Mouse (Mus musculus) small intestine, adult 2 months (tissue): ENCODE measurements at regions not wholly inside any gene's neighbourhood (a gene's known extent, or its start where the extent isn't known, plus 50 kb on each side); places are given as distances from the start of the nearest gene placed in this dataset.

Source experiments
- H3K27ac ChIP-seq: fragments of 200-500 bp; 2 replicates; pipeline ENCODE4 v1.5.1; 2012; ENCODE audit warnings: low read depth, low read length, control low read depth, inconsistent platforms; ENCODE audit not compliant: insufficient read depth
- H3K27me3 ChIP-seq: fragments of 200-500 bp; 2 replicates; pipeline ENCODE4 v1.6.1; 2012; ENCODE audit warnings: mild to moderate bottlenecking, moderate library complexity, low read length, inconsistent platforms; ENCODE audit not compliant: control insufficient read depth, insufficient read depth
- H3K36me3 ChIP-seq: fragments of 200-500 bp; 2 replicates; pipeline ENCODE4 v1.6.1; 2012; ENCODE audit warnings: mild to moderate bottlenecking, low read length, control low read depth, inconsistent platforms; ENCODE audit not compliant: control insufficient read depth, insufficient read depth
- H3K4me1 ChIP-seq: fragments of 200-500 bp; 2 replicates; pipeline ENCODE4 v1.6.1; 2012; ENCODE audit warnings: low read length, inconsistent platforms, mixed read lengths; ENCODE audit not compliant: control insufficient read depth, insufficient read depth, insufficient read length
- H3K4me3 ChIP-seq: fragments of 200-500 bp; 2 replicates; pipeline ENCODE4 v1.5.1; 2012; ENCODE audit warnings: low read depth, mild to moderate bottlenecking, control low read depth, inconsistent platforms, low read length, moderate library complexity
- CTCF ChIP-seq: fragments of 200-500 bp; IDR thresholded peaks from 2 replicates; pipeline ENCODE4 v1.5.1; 2012; ENCODE audit warnings: low read depth, mild to moderate bottlenecking, control low read depth, inconsistent platforms, low read length, moderate library complexity, mixed read lengths; ENCODE audit not compliant: insufficient replicate concordance, insufficient read length; ENCODE audit errors: extremely low read depth
- POLR2A ChIP-seq: fragments of 200-500 bp; IDR thresholded peaks from 2 replicates; pipeline ENCODE4 v1.6.1; 2012; ENCODE audit warnings: low read depth, mild to moderate bottlenecking, control low read depth, inconsistent platforms, low read length, moderate library complexity
- WGBS: fragments of 180-500 bp; shearing (Covaris S2); methylation state at CpG from one replicate; pipeline ENCODE4 v1.1.7; 2018; 5-methylcytosine and 5-hydroxymethylcytosine counted together

DNA sequence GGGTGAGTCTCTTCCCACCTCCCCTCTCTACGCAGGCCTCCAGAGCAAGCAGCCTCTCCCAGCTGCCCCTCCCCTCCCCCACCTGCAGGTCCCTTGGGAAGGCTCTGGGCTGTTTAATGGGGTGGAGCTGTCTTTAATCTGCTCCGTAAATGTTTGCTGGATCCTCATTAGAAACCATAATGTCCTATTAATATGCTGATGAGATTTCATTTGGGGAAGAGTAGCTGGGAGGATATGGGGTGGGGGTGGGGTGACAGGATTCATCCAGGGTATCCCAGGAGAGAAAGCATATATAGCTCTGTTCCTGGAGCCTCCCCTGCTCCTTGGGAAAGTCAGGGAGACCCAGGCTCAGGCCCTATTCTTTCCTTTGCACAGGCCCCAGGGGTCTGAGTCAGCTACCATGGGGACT lies 137.2 kb upstream of the Pja1 start:
- Histone ChIP-seq H3K36me3 (no peaks in the 10 kb centered on the region), H3K27me3 (no peaks in the 10 kb centered on the region), H3K4me3 (no peak overlapping the region), H3K4me1 (peaks cover 8% of the 10 kb centered on the region; the same call in 1 of the 2 replicates), H3K27ac (no peak overlapping the region)
- TF ChIP-seq POLR2A (no peak), CTCF (no peak)
- 74% methylated on average over 2 of the region's 2 CpGs for WGBS

- 36% methylated on average over 10 of the region's 10 CpGs for WGBS
- Histone ChIP-seq H3K4me1 (peaks cover 8% of the 10 kb centered on the region; the same call in 1 of the 2 replicates), H3K27me3 (no peaks in the 10 kb centered on the region), H3K27ac (no peak overlapping the region), H3K36me3 (no peaks in the 10 kb centered on the region), H3K4me3 (no peak overlapping the region)
- no peak for TF ChIP-seq CTCF
- no peak for TF ChIP-seq POLR2A
These were observed 134.2 kb upstream of the Pja1 start for GRCm38 (mm10) chrX:99605084-99605824.

DNA sequence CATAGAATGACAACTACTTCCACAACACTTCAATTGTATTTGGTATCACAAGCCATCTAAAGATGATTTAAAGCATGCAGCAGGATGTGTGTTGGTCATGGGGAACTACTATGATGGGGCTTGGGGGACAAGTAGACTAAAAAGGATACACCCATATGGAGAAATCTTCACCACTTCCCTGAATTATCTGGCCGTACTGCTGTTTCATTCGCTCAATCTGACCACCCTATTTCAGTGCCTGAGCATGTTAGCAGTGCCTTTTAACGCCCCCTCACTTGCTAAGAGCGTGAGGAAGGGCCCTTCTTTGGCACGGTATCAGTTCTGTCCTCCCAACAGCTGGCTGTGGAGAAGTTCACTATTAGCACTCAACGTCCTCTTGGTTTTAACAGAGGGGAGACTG lies 132.6 kb upstream of the Pja1 start:
- no peaks in the 10 kb centered on the region for H3K36me3 ChIP-seq
- H3K27me3 ChIP-seq = no peaks in the 10 kb centered on the region
- no peak overlapping the region for H3K4me3 ChIP-seq
- H3K27ac ChIP-seq = no peak overlapping the region
- peaks cover 8% of the 10 kb centered on the region; the same call in 1 of the 2 replicates for H3K4me1 ChIP-seq
- TF ChIP-seq CTCF = no peak
- no peak for TF ChIP-seq POLR2A
- 68% methylated on average over 6 of the region's 6 CpGs for WGBS

DNA sequence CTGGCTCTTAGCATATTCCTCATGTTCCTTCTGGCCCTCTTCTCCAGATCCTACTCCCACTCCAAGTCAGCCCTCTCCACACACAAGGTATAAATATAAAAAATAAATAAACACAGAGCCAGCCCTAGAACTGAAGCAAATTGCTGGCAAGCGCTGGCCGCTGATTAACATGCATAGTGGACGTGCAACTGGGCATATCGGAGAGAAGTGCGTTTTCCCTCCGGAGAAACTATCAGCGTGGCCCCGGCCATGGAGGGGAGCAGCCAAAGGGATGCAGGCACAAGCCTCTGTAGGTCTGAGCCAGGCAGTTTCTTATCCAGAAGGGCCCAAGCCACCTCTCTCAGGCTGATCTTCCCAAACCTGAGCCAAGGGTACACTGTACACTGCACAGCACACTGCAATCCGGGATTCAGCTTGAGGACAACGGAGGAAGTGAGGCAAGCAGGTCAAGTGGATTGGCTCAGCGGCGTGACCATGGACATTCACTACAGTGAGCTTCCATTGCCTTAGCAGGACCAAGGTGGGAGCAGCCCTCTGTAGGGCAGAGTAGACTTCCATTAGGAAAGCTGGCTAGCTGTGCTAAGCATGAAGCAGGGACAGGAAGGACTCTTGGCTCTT lies 131.3 kb upstream of the Pja1 start:
- TF ChIP-seq CTCF (no peak), POLR2A (no peak)
- no peak overlapping the region for H3K27ac ChIP-seq

DNA sequence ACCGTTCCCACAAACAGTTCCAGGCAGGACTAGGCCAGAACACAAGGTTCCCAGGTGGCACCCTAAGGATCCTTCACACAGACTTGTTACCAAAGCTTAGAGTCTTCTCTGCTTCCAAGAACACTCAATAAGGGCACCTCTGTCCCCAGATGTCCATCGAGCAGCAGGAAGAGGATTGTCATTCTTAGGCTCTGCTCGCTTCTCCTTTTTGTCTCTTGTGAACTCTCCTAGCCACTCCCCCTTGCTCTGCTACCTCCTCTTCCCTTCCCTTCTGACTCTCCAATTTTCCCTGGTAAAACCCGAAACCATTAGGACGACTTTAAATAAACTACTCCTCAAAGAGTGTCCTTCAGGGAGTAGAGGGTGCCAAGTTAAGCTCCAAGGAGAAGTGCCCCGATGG lies 124.4 kb upstream of the Pja1 start:
- H3K4me3 ChIP-seq = no peak overlapping the region
- no peak for TF ChIP-seq POLR2A
- WGBS = 82% methylated on average over 6 of the region's 6 CpGs
- H3K4me1 ChIP-seq = peaks cover 3% of the 10 kb centered on the region; the same call in 1 of the 2 replicates
- H3K36me3 ChIP-seq = no peaks in the 10 kb centered on the region
- no peaks in the 10 kb centered on the region for H3K27me3 ChIP-seq
- no peak overlapping the region for H3K27ac ChIP-seq

More for the DNA sequence above, 131.3 kb upstream of the Pja1 start:
- Histone ChIP-seq H3K27me3 (no peaks in the 10 kb centered on the region), H3K4me1 (peaks cover 10% of the 10 kb centered on the region; the same call in 1 of the 2 replicates), H3K36me3 (no peaks in the 10 kb centered on the region), H3K4me3 (no peak overlapping the region)
- 85% methylated on average over 12 of the region's 12 CpGs for WGBS

DNA sequence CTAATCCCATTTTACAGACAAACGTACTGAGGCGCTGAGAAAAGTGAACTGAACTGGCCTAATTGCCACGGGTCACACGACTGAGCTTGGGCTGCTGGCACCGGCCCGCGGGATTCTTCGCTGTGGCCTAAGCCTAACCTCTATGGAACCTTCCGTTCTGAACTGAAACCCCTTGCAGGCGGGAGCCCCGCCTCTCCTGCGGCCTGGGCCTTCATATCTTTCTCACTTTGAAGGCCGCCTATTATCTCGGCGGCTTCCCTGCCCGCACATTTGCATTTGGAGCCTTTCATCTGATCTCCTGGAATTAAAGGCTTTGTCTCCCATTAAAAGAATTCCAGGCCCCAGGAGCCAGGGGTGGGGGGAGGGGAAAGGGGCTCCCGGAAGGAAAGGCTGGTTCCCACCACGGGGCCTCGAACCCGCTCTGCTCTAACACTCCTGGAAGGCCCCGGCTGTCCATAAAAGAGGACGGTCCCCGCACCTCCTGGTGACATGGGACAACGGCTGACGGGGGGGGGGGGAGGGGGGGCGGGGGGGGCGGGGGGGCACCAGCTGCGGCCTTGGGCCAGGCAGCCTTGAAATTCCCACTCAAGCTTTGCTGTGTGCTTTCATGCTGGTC lies 122.9 kb upstream of the Pja1 start:
- H3K27me3 ChIP-seq = no peaks in the 10 kb centered on the region
- H3K27ac ChIP-seq = no peak overlapping the region
- no peaks in the 10 kb centered on the region for H3K36me3 ChIP-seq
- WGBS = 27% methylated on average over 18 of the region's 28 CpGs
- no peak for TF ChIP-seq POLR2A
- no peak for TF ChIP-seq CTCF
- H3K4me1 ChIP-seq = peaks cover 3% of the 10 kb centered on the region; the same call in 1 of the 2 replicates
- H3K4me3 ChIP-seq = no peak overlapping the region

GRCm38 (mm10) chrX:99592980-99593379 lies 121.9 kb upstream of the Pja1 start:
- H3K27ac ChIP-seq = no peak overlapping the region
- TF ChIP-seq POLR2A = no peak
- no peak for TF ChIP-seq CTCF
- H3K4me1 ChIP-seq = peaks cover 3% of the 10 kb centered on the region; the same call in 1 of the 2 replicates
- H3K4me3 ChIP-seq = no peak overlapping the region
- H3K27me3 ChIP-seq = no peaks in the 10 kb centered on the region
- 77% methylated on average over 11 of the region's 11 CpGs for WGBS
- no peaks in the 10 kb centered on the region for H3K36me3 ChIP-seq
